24 mouse cellular contexts compared by ENCODE assay signal in genomic region chr14:34355301-34355700, GRCm38 (mm10). TPM values are rescaled to one million over a fixed set of nuclear protein-coding genes. Genes with fewer than 3 reads are reported as not detected.
DNase-seq lines count a peak whose midpoint lies in the region; ATAC-seq and TF ChIP-seq lines count a peak whose summit lies in the region.
"Had no signal": no experiment of that assay in that cellular context is flagged by ENCODE, and none has a peak within 500 bp of the region (broad histone marks: within the 10 kb centered on the region; RNA-seq: fewer than 3 reads in every experiment).

Gene Fam25c (minus strand): TSS chr14:34355433.

- H3K36me3 ChIP-seq in limb, embryonic 12.5 days = no peaks in the 10 kb centered on the region
- H3K36me3 ChIP-seq in limb, embryonic 10.5 days = no peaks in the 10 kb centered on the region
- peaks cover 4% of the 10 kb centered on the region; the same call in 1 of the 2 replicates for H3K36me3 ChIP-seq in E14TG2a.4 (ENCODE audit: insufficient read depth, low read length)
- H3K36me3 ChIP-seq in liver, embryonic 12.5 days = no peaks in the 10 kb centered on the region
- H3K36me3 ChIP-seq: heart, embryonic 13.5 days; lung, embryonic 15.5 days had no signal

- in situ Hi-C loops in Patski (cut with MboI; ENCODE audit: low pct_unique_long_range_greater_than_20kb) = no loop called here

- ATAC-seq in limb, embryonic 12.5 days (ENCODE audit: insufficient number of reproducible peaks, insufficient read depth, low FRiP score, low TSS enrichment, low read depth) = 0 out of 2 replicates have a peak, but pooled peaks have one; percentile 52
- peak; percentile 14 for ATAC-seq in Patski
- 0 out of 2 replicates have a peak, but pooled peaks have one; percentile 43 for ATAC-seq in liver, embryonic 12.5 days
- ATAC-seq: forebrain, embryonic 14.5 days; hindbrain, embryonic 16.5 days; midbrain, embryonic 16.5 days had no signal

- no peak within 1 kb of the TSS for H3K4me2 ChIP-seq in limb, embryonic 12.5 days
- no peak within 1 kb of the TSS for H3K4me2 ChIP-seq in liver, embryonic 12.5 days
- H3K4me2 ChIP-seq: heart, embryonic 13.5 days; lung, embryonic 15.5 days had no signal

- TF ChIP-seq CTCF in E14TG2a.4 (conservative IDR thresholded peaks at IDR 0.05; ENCODE audit: low read length) (no peak), Patski (IDR thresholded peaks at IDR 0.05) (no peak)

- H3K4me1 ChIP-seq in limb, embryonic 12.5 days (replicated peaks) = no peaks in the 10 kb centered on the region
- H3K4me1 ChIP-seq in limb, embryonic 10.5 days = peaks cover 7% of the 10 kb centered on the region
- H3K4me1 ChIP-seq in E14TG2a.4 (replicated peaks; ENCODE audit: low read depth, low read length) = peaks cover 94% of the 10 kb centered on the region
- H3K4me1 ChIP-seq in liver, embryonic 12.5 days = peaks cover 17% of the 10 kb centered on the region

- H3K27ac ChIP-seq in limb, embryonic 12.5 days = no peak within 1 kb of the TSS
- H3K27ac ChIP-seq in limb, embryonic 10.5 days = no peak within 1 kb of the TSS
- H3K27ac ChIP-seq in liver, embryonic 12.5 days = no peak within 1 kb of the TSS
- H3K27ac ChIP-seq: heart, embryonic 13.5 days; lung, embryonic 15.5 days had no signal

- peaks cover 5% of the 10 kb centered on the region; the same call in 1 of the 2 replicates for H3K27me3 ChIP-seq in limb, embryonic 12.5 days
- H3K27me3 ChIP-seq in limb, embryonic 10.5 days (ENCODE audit: low read depth, poor library complexity, severe bottlenecking) = no peaks in the 10 kb centered on the region
- no peaks in the 10 kb centered on the region for H3K27me3 ChIP-seq in E14TG2a.4 (ENCODE audit: insufficient read depth, low read length)
- no peaks in the 10 kb centered on the region for H3K27me3 ChIP-seq in Patski
- H3K27me3 ChIP-seq in liver, embryonic 12.5 days (replicated peaks) = no peaks in the 10 kb centered on the region; the same call in 1 of the 2 replicates
- H3K27me3 ChIP-seq: heart, embryonic 13.5 days; lung, embryonic 15.5 days had no signal

- 74% methylated on average over 6 of the region's 6 CpGs for WGBS in limb, embryonic 12.5 days
- WGBS in limb, embryonic 10.5 days = 82% methylated on average over 6 of the region's 6 CpGs
- WGBS in liver, embryonic 12.5 days (ENCODE audit: insufficient replicate concordance) = 47% methylated on average over 6 of the region's 6 CpGs

- CTCF ChIA-PET in Patski (lab: Charles Lee) = no interaction called here

- no peak for DNase-seq in limb, embryonic 10.5 days (ENCODE audit: low spot score)
- no peak for DNase-seq in Patski (ENCODE audit: low read depth, low spot score)
- no peak for DNase-seq in cerebellum, postnatal 4 days (ENCODE audit: low spot score in 2 of 2)
- no peak for DNase-seq in heart, adult 8-10 months (ENCODE audit: low spot score)
- DNase-seq: adrenal gland, postnatal 10 days; cerebellum, adult 18-20 months; heart, postnatal 4 days; kidney, adult 11 months; right cerebral cortex, adult 18-20 months had no signal

- H3K4me3 ChIP-seq in limb, embryonic 12.5 days (replicated peaks) = no peak within 1 kb of the TSS
- no peak within 1 kb of the TSS for H3K4me3 ChIP-seq in limb, embryonic 10.5 days
- peak within 1 kb of the TSS; percentile 63 for H3K4me3 ChIP-seq in E14TG2a.4 (replicated peaks; ENCODE audit: low read length)
- no peak within 1 kb of the TSS for H3K4me3 ChIP-seq in liver, embryonic 12.5 days
- H3K4me3 ChIP-seq: heart, embryonic 13.5 days; lung, embryonic 15.5 days had no signal

- POLR2A ChIA-PET in Patski (lab: Charles Lee) = no interaction called here

- H3K9me3 ChIP-seq in limb, embryonic 12.5 days = no peaks in the 10 kb centered on the region
- no peaks in the 10 kb centered on the region for H3K9me3 ChIP-seq in limb, embryonic 10.5 days (replicated peaks)
- no peaks in the 10 kb centered on the region for H3K9me3 ChIP-seq in E14TG2a.4 (ENCODE audit: low read length)
- H3K9me3 ChIP-seq in liver, embryonic 12.5 days (replicated peaks) = no peaks in the 10 kb centered on the region
- H3K9me3 ChIP-seq: heart, embryonic 13.5 days; lung, embryonic 15.5 days had no signal

- H3K9ac ChIP-seq in limb, embryonic 12.5 days (replicated peaks) = no peak within 1 kb of the TSS
- no peak within 1 kb of the TSS for H3K9ac ChIP-seq in liver, embryonic 12.5 days
- H3K9ac ChIP-seq: heart, embryonic 13.5 days; lung, embryonic 15.5 days had no signal

RNA-seq across cellular contexts. Expression of gene Fam25c, which starts in this region (rescaled TPM):
- polyA plus RNA-seq in limb, embryonic 12.5 days (2016; fragmentation: Nextera tagmentation; extraction: Ambion mirVana) = 0.84 TPM in 1 of 2 replicates, not detected in the other
- not detected in 2 replicates for polyA plus RNA-seq in limb, embryonic 10.5 days (2016; fragmentation: Nextera tagmentation; extraction: Ambion mirVana)
- not detected for polyA plus RNA-seq in Patski (2021)
- polyA plus RNA-seq in liver, embryonic 12.5 days (2016; fragmentation: Nextera tagmentation; extraction: Ambion mirVana) = not detected in 2 replicates
- total RNA-seq in heart, adult 8-10 months (2022) = not detected
- total RNA-seq: gastrocnemius, postnatal 4 days; heart, postnatal 4 days; layer of hippocampus, postnatal 14 days; left cerebral cortex, postnatal 14 days; megakaryocyte-erythroid progenitor cell, adult 5-6 weeks had no signal
- polyA plus RNA-seq: brain, embryonic 14.5 days; forebrain, embryonic 14.5 days; heart, embryonic 13.5 days; hindbrain, embryonic 16.5 days; large intestine, adult 2 months; lung, embryonic 15.5 days; midbrain, embryonic 16.5 days; small intestine, adult 2 months had no signal

Comparison
In these comparisons a context has a peak if more than half of its experiments do, and no peak if none do; other contexts are left out.
1. Peak in ATAC-seq in limb, embryonic 12.5 days; RNA of the gene not detected or under 1 TPM.
2. Peak in ATAC-seq in Patski; RNA of the gene not detected or under 1 TPM.
3. Peak in ATAC-seq in liver, embryonic 12.5 days; RNA of the gene not detected or under 1 TPM.